7 mouse cellular contexts compared by ENCODE assay signal in the genomic region with DNA sequence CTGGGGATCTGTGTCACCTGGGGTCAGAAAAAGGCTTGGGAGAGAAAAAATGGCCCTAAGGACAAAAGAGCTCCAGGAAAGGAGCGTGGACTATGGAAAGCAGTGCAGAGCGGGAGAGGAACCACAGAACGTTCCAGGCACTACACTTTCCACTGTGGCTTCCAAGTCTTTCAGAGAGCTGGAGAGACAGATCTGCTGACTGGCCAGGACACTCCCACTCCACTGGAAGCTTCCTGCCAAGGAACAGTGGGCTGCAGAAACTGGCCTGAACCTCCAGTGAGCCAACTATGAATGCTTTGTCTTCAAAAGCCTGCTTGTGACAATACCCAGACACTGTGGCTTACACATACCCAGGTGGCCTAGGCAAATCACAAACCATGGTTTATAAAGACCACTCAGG.
A peak's percentile ranks its signal among the peaks of the same experiment; 100 is the strongest.
DNase-seq lines count a peak whose midpoint lies in the region; ATAC-seq and TF ChIP-seq lines count a peak whose summit lies in the region.

No protein-coding gene starts in this region.

- 88% methylated on average over 3 of the region's 3 CpGs for WGBS in neural tube, embryonic 13.5 days
- 57% methylated on average over 3 of the region's 3 CpGs for WGBS in embryonic facial prominence, embryonic 15.5 days
- 77% methylated on average over 3 of the region's 3 CpGs for WGBS in limb, embryonic 14.5 days

- no peak overlapping the region for H3K4me3 ChIP-seq in neural tube, embryonic 13.5 days
- no peak overlapping the region for H3K4me3 ChIP-seq in embryonic facial prominence, embryonic 15.5 days (replicated peaks)
- H3K4me3 ChIP-seq in limb, embryonic 14.5 days (replicated peaks; ENCODE audit: low read length), result no peak overlapping the region

- peaks cover 18% of the 10 kb centered on the region for H3K36me3 ChIP-seq in neural tube, embryonic 13.5 days
- H3K36me3 ChIP-seq in embryonic facial prominence, embryonic 15.5 days, result peaks cover 20% of the 10 kb centered on the region; the same call in 1 of the 2 replicates
- H3K36me3 ChIP-seq in limb, embryonic 14.5 days (ENCODE audit: control insufficient read depth, insufficient read depth, low read length), result peaks cover 16% of the 10 kb centered on the region

- H3K9me3 ChIP-seq in neural tube, embryonic 13.5 days, result no peaks in the 10 kb centered on the region
- H3K9me3 ChIP-seq in embryonic facial prominence, embryonic 15.5 days (replicated peaks), result no peaks in the 10 kb centered on the region
- no peaks in the 10 kb centered on the region for H3K9me3 ChIP-seq in limb, embryonic 14.5 days (ENCODE audit: control insufficient read depth, low read length)

- no peak for DNase-seq in neural tube, embryonic 10.5 days (ENCODE audit: extremely low spot score, low spot score)
- DNase-seq in heart, postnatal 10 days, result peak; percentile 79 to 83
- DNase-seq in limb, embryonic 14.5 days (ENCODE audit: low spot score), result peak; percentile 73
- DNase-seq in spleen, postnatal 36 days (ENCODE audit: low spot score in 2 of 2), result no peak

- intact Hi-C loops in heart, postnatal 10 days (cut with DNase I), result no loop called here

- H3K27me3 ChIP-seq in neural tube, embryonic 13.5 days, result no peaks in the 10 kb centered on the region
- no peaks in the 10 kb centered on the region for H3K27me3 ChIP-seq in embryonic facial prominence, embryonic 15.5 days
- no peaks in the 10 kb centered on the region for H3K27me3 ChIP-seq in limb, embryonic 14.5 days (ENCODE audit: control insufficient read depth, insufficient read depth, low read length)

- H3K4me2 ChIP-seq in neural tube, embryonic 13.5 days, result no peak overlapping the region
- no peak overlapping the region for H3K4me2 ChIP-seq in embryonic facial prominence, embryonic 15.5 days (replicated peaks)
- H3K4me2 ChIP-seq in limb, embryonic 14.5 days (replicated peaks; ENCODE audit: low read depth, low read length, severe bottlenecking), result no peak overlapping the region

- ATAC-seq in neural tube, embryonic 13.5 days (ENCODE audit: low read depth), result no peak
- peak; percentile 71; the same call in 1 of the 2 replicates for ATAC-seq in embryonic facial prominence, embryonic 15.5 days (ENCODE audit: insufficient number of reproducible peaks, low FRiP score, low TSS enrichment, low read depth)
- ATAC-seq in limb, embryonic 14.5 days (ENCODE audit: low FRiP score, low read depth), result peak; percentile 36; the same call in 1 of the 2 replicates
- no peak for ATAC-seq in granulocyte monocyte progenitor cell, adult 5-6 weeks (replicated peaks; ENCODE audit: poor library complexity, severe bottlenecking)

- 0 out of 2 replicates have a peak overlapping the region, but pooled peaks have one; percentile 28 for H3K27ac ChIP-seq in neural tube, embryonic 13.5 days (replicated peaks)
- H3K27ac ChIP-seq in embryonic facial prominence, embryonic 15.5 days (replicated peaks), result peak overlapping the region; percentile 74
- H3K27ac ChIP-seq in limb, embryonic 14.5 days (replicated peaks; ENCODE audit: low read depth, low read length), result peak overlapping the region; percentile 45

- no peak for TF ChIP-seq POLR2A in limb, embryonic 14.5 days (IDR thresholded peaks at IDR 0.05; ENCODE audit: borderline replicate concordance, extremely low read depth, insufficient read depth, insufficient read length)

- no peak overlapping the region for H3K9ac ChIP-seq in neural tube, embryonic 13.5 days
- no peak overlapping the region for H3K9ac ChIP-seq in embryonic facial prominence, embryonic 15.5 days
- H3K9ac ChIP-seq in limb, embryonic 14.5 days (ENCODE audit: low read depth, low read length, severe bottlenecking), result 0 out of 2 replicates have a peak overlapping the region, but pooled peaks have one; percentile 25

- peaks cover 19% of the 10 kb centered on the region for H3K4me1 ChIP-seq in neural tube, embryonic 13.5 days (replicated peaks)
- H3K4me1 ChIP-seq in embryonic facial prominence, embryonic 15.5 days, result peaks cover 19% of the 10 kb centered on the region
- H3K4me1 ChIP-seq in limb, embryonic 14.5 days (ENCODE audit: control insufficient read depth, insufficient read depth, low read length), result peaks cover 5% of the 10 kb centered on the region; the same call in 1 of the 2 replicates

Comparison
In these comparisons a context has a peak if more than half of its experiments do, and no peak if none do; other contexts are left out.
1. ATAC-seq: peak in embryonic facial prominence, embryonic 15.5 days (single experiment) and limb, embryonic 14.5 days (single experiment); none in neural tube, embryonic 13.5 days (single experiment) and granulocyte monocyte progenitor cell, adult 5-6 weeks (single experiment).
2. DNase-seq: peak in heart, postnatal 10 days (2 of 2) and limb, embryonic 14.5 days (single experiment); none in neural tube, embryonic 10.5 days (single experiment) and spleen, postnatal 36 days (0 of 2).
3. Peak in every context shown above with its lines, with median percentiles within 50 percentile points of each other: H3K27ac ChIP-seq.